Mouse (Mus musculus) lung, postnatal 0 days (tissue): ENCODE data around the gene Creb3l1. TPM values are rescaled to one million over a fixed set of nuclear protein-coding genes. Genes with fewer than 3 reads are reported as not detected.

Experiments used
- ATAC-seq: fragments of 200-750 bp; cut with Nextera tagmentation; 2 replicates; pipeline ENCODE4 v1.8.0; 2017; ENCODE audit warnings: moderate library complexity
- DNase-seq: peaks from one replicate; pipeline ENCODE4 v3.0.0-alpha.2; 2016; ENCODE audit warnings: low spot score
- H3K27ac ChIP-seq: fragments of 300-500 bp; sonication (generic); 2 replicates; pipeline ENCODE4 v1.5.1; 2014; ENCODE audit warnings: antibody characterized with exemption, mild to moderate bottlenecking, low read length, mixed read lengths
- H3K27me3 ChIP-seq: fragments of 300-500 bp; sonication (generic); replicated peaks from 2 replicates; pipeline ENCODE4 v1.6.1; 2014; ENCODE audit warnings: low read length, mixed read lengths; ENCODE audit not compliant: insufficient read depth
- H3K36me3 ChIP-seq: fragments of 300-500 bp; sonication (generic); 2 replicates; pipeline ENCODE4 v1.6.1; 2014; ENCODE audit warnings: low read length, mixed read lengths; ENCODE audit not compliant: insufficient read depth
- H3K4me1 ChIP-seq: fragments of 300-500 bp; sonication (generic); 2 replicates; pipeline ENCODE4 v1.6.1; 2014; ENCODE audit warnings: antibody characterized with exemption, low read depth, low read length, mixed read lengths; ENCODE audit not compliant: insufficient read depth
- H3K4me2 ChIP-seq: fragments of 300-500 bp; sonication (generic); replicated peaks from 2 replicates; pipeline ENCODE4 v1.6.1; 2014; ENCODE audit warnings: low read depth, mild to moderate bottlenecking, low read length, moderate library complexity, mixed read lengths
- H3K4me3 ChIP-seq: fragments of 300-500 bp; sonication (generic); 2 replicates; pipeline ENCODE4 v1.5.1; 2014; ENCODE audit warnings: low read depth, low read length
- H3K9ac ChIP-seq: fragments of 300-500 bp; sonication (generic); replicated peaks from 2 replicates; pipeline ENCODE4 v1.6.1; 2014; ENCODE audit warnings: low read depth, mild to moderate bottlenecking
- H3K9me3 ChIP-seq: fragments of 300-500 bp; sonication (generic); 2 replicates; pipeline ENCODE4 v1.6.1; 2016; ENCODE audit warnings: low read length, mixed read lengths
- CTCF ChIP-seq: IDR thresholded peaks from 2 replicates; pipeline ENCODE4 v1.5.1; 2016; ENCODE audit warnings: antibody characterized with exemption, mild to moderate bottlenecking
- EP300 ChIP-seq: IDR thresholded peaks from 2 replicates; pipeline ENCODE4 v1.6.1; 2016; ENCODE audit warnings: antibody characterized with exemption, mild to moderate bottlenecking, control low read depth
- WGBS: fragments of 180-500 bp; shearing (Covaris S2); extraction: QIAGEN DNeasy Blood & Tissue Kit; methylation state at CpG from one replicate; pipeline ENCODE4 v1.1.7; 2014; 5-methylcytosine and 5-hydroxymethylcytosine counted together
- polyA plus RNA-seq: library from polyadenylated mRNA; unstranded; fragments of >200 nt; fragmentation: Nextera tagmentation; extraction: Ambion mirVana; gene quantifications from 2 replicates; pipeline ENCODE4 v1.2.1, GENCODE M21; 2015

Gene Creb3l1
- polyA plus RNA-seq, 1 experiment from 2014 or later: 8.1 TPM

DNA sequence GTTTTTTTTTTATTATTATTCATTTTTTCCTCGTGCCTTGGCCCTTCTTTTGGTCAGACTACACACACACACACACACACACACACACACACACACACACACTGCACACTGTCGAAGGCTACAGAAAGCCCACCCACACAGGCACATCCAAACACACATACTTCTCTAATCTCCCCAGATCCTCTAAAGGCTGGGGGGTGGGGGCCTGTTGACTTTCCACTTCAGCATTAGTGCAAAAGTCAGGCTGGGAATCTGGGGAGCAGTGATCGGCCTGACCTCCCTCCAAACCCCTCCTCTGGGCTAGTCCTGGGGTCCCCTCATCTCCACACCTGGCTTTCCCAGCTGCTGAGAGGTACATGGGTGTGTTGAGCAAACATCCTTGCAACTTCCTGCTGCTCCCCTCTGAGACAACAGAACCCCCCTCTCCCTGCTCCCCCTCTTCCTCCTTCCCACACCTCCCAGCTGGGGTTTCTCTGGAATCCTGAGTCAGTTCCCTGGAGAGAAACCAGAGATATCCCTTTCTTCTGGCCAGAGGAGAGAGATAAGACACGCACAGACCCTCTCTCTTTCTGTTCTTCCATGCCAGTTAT is 3.5 kb downstream of the Creb3l1 start:
- Histone ChIP-seq H3K9me3 (no peaks in the 10 kb centered on the region), H3K9ac (no peak overlapping the region; the same call in 1 of the 2 replicates), H3K4me3 (no peak overlapping the region), H3K36me3 (no peaks in the 10 kb centered on the region), H3K27me3 (no peaks in the 10 kb centered on the region), H3K27ac (peak overlapping the region; percentile 71), H3K4me1 (peaks cover 6% of the 10 kb centered on the region), H3K4me2 (peak overlapping the region; percentile 14; the same call in 1 of the 2 replicates)
- ATAC-seq: peak; percentile 16
- TF ChIP-seq CTCF (no peak), EP300 (no peak)
- peak; percentile 68 for DNase-seq
- WGBS: 13% methylated on average over 4 of the region's 4 CpGs

DNA sequence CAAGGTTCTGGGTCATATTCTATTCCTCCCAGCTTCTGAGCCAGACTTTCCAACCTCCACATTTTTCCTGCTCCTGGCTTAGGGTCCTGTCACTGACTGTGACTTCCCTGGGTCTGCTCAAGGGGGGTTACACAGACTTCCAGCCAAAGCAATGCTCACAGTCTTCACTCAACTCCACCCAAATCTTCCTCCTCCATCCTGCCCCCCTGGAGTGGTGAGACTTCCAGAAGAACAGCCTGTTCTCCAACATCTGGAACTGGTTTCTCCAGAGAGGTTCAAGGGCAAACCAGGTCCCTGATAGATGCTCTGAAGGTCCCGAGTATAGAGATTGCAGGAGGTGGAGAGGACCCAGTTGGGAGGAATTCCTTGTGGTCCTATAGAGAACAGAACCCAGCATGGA is 6.9 kb downstream of the Creb3l1 start:
- WGBS: 61% methylated on average over 1 of the region's 1 CpGs
- peaks cover 7% of the 10 kb centered on the region for H3K4me1 ChIP-seq
- no peaks in the 10 kb centered on the region for H3K9me3 ChIP-seq
- TF ChIP-seq EP300 (no peak), CTCF (no peak)
- H3K4me3 ChIP-seq: no peak overlapping the region
- DNase-seq (no peak), ATAC-seq (no peak)
- no peak overlapping the region for H3K9ac ChIP-seq
- no peaks in the 10 kb centered on the region for H3K36me3 ChIP-seq
- no peak overlapping the region for H3K27ac ChIP-seq
- H3K4me2 ChIP-seq: no peak overlapping the region
- no peaks in the 10 kb centered on the region for H3K27me3 ChIP-seq

GRCm38 (mm10) chr2:92016981-92017380 is 7.3 kb downstream of the Creb3l1 start:
- H3K36me3 ChIP-seq: no peaks in the 10 kb centered on the region
- peaks cover 12% of the 10 kb centered on the region for H3K4me1 ChIP-seq
- H3K9ac ChIP-seq: no peak overlapping the region
- H3K4me3 ChIP-seq: no peak overlapping the region
- H3K27me3 ChIP-seq: no peaks in the 10 kb centered on the region
- H3K27ac ChIP-seq: 0 out of 2 replicates have a peak overlapping the region, but pooled peaks have one; percentile 34
- 12% methylated on average over 3 of the region's 3 CpGs for WGBS
- TF ChIP-seq CTCF (no peak), EP300 (peak; percentile 30; the same call in 1 of the 2 replicates)
- H3K9me3 ChIP-seq: no peaks in the 10 kb centered on the region
- no peak overlapping the region for H3K4me2 ChIP-seq
- DNase-seq (peak; percentile 94), ATAC-seq (peak; percentile 64)

GRCm38 (mm10) chr2:92014891-92015290 is 9.4 kb downstream of the Creb3l1 start:
- Histone ChIP-seq H3K27me3 (no peaks in the 10 kb centered on the region), H3K4me1 (peaks cover 12% of the 10 kb centered on the region; the same call in 1 of the 2 replicates), H3K9me3 (no peaks in the 10 kb centered on the region), H3K4me3 (no peak overlapping the region), H3K27ac (no peak overlapping the region), H3K36me3 (no peaks in the 10 kb centered on the region), H3K4me2 (no peak overlapping the region), H3K9ac (no peak overlapping the region)
- WGBS: 81% methylated on average over 5 of the region's 5 CpGs
- DNase-seq (no peak), ATAC-seq (no peak)
- TF ChIP-seq CTCF: peak; percentile 34; the same call in 1 of the 2 replicates
- TF ChIP-seq EP300: no peak

DNA sequence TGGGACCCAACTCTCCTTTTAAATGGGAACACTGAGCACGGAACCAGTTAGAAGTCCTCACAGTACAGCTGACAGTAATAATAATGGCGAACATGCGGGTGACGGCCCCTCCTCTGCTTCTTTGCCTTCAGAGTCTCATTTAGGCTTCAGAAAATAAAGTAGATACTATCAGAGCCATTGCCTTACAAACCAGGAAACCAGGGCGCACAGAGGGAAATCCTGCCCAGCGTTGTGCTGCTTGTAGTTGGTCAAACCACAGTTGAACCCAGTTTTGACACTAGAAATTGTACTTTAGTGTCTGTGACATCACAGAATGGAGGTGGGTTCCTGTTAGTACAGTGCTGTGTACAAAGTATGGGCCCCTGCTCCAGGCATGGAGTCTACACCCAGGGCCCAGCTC is 10.1 kb downstream of the Creb3l1 start:
- Histone ChIP-seq H3K4me3 (no peak overlapping the region), H3K4me1 (peaks cover 12% of the 10 kb centered on the region; the same call in 1 of the 2 replicates), H3K27me3 (no peaks in the 10 kb centered on the region), H3K27ac (no peak overlapping the region), H3K4me2 (no peak overlapping the region), H3K36me3 (no peaks in the 10 kb centered on the region), H3K9me3 (no peaks in the 10 kb centered on the region), H3K9ac (no peak overlapping the region)
- TF ChIP-seq EP300 (no peak), CTCF (no peak)
- ATAC-seq: no peak
- WGBS: 73% methylated on average over 6 of the region's 6 CpGs
- no peak for DNase-seq

DNA sequence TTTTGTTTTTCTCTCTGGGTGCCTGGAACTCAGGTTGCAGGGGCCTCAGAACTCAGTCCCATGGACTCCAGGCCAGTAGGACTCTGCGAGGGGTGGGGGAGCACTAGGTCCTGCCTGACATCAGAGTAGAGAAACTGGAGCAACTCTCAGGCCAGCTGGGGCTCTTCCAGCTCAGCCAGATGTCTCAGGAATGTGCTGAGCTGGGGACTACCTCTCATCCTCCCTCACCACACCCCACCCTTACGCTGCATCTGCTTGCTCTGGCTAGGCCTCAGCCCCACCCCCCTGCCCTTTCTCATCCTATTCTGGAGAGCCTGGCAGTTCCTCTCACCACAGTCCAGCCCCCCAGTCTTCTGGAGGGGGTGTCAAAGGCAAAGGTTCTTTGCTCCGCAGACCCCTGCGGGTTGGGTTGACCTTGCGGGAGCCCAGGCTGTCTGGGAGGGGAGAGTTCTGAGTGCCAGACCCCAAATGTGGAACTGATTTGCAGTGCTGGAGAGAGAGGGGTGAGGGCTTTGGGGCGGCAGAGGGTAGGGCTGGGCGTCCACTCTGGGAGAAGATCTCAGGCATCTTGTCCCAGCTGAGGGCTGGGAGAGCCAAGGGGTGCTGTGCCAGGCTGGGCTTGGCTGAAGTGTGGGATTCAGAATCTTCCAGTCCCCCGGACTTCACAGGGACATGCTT is 11.4 kb downstream of the Creb3l1 start:
- peaks cover 12% of the 10 kb centered on the region; the same call in 1 of the 2 replicates for H3K4me1 ChIP-seq
- no peak for TF ChIP-seq EP300
- TF ChIP-seq CTCF: no peak
- 41% methylated on average over 8 of the region's 8 CpGs for WGBS
- 0 out of 2 replicates have a peak overlapping the region, but pooled peaks have one; percentile 3 for H3K9ac ChIP-seq
- H3K4me3 ChIP-seq: no peak overlapping the region
- peak; percentile 56 for ATAC-seq
- DNase-seq: peak; percentile 93
- H3K36me3 ChIP-seq: no peaks in the 10 kb centered on the region
- H3K9me3 ChIP-seq: no peaks in the 10 kb centered on the region
- no peak overlapping the region for H3K4me2 ChIP-seq
- H3K27me3 ChIP-seq: no peaks in the 10 kb centered on the region
- H3K27ac ChIP-seq: peak overlapping the region; percentile 71
